Mouse (Mus musculus) liver, embryonic 11.5 days (tissue): ENCODE measurements around the gene Eprs. TPM values are rescaled to one million over a fixed set of nuclear protein-coding genes. Genes with fewer than 3 reads are reported as not detected.
A peak's percentile ranks its signal among the peaks of the same experiment; 100 is the strongest.

Experiments used
- ATAC-seq: fragments of 200-750 bp; cut with Nextera tagmentation; replicated peaks from 2 replicates; pipeline ENCODE4 v1.8.0; 2017; ENCODE audit warnings: moderate number of reproducible peaks, mild to moderate bottlenecking, moderate TSS enrichment, moderate library complexity; ENCODE audit not compliant: low FRiP score
- DNase-seq: peaks from one replicate; pipeline ENCODE4 v3.0.0-alpha.2; 2017; ENCODE audit warnings: low spot score
- H3K27ac ChIP-seq: fragments of 300-500 bp; sonication (generic); 2 replicates; pipeline ENCODE4 v1.5.1; 2014; ENCODE audit warnings: mild to moderate bottlenecking, low read depth, low read length, control low read depth
- H3K27me3 ChIP-seq: fragments of 300-500 bp; sonication (generic); replicated peaks from 2 replicates; pipeline ENCODE4 v1.6.1; 2014; ENCODE audit warnings: low read length, mixed read lengths; ENCODE audit not compliant: control insufficient read depth, insufficient read depth
- H3K36me3 ChIP-seq: fragments of 300-500 bp; sonication (generic); 2 replicates; pipeline ENCODE4 v1.6.1; 2014; ENCODE audit warnings: mild to moderate bottlenecking, low read length, moderate library complexity, mixed read lengths; ENCODE audit not compliant: control insufficient read depth, insufficient read depth
- H3K4me1 ChIP-seq: fragments of 300-500 bp; sonication (generic); replicated peaks from 2 replicates; pipeline ENCODE4 v1.6.1; 2014; ENCODE audit warnings: low read length, mixed read lengths; ENCODE audit not compliant: control insufficient read depth, insufficient read depth
- H3K4me2 ChIP-seq: fragments of 300-500 bp; sonication (generic); 2 replicates; pipeline ENCODE4 v1.6.1; 2014; ENCODE audit warnings: mild to moderate bottlenecking, control low read depth, moderate library complexity
- H3K4me3 ChIP-seq: fragments of 300-500 bp; sonication (generic); 2 replicates; pipeline ENCODE4 v1.5.1; 2014; ENCODE audit warnings: low read depth, low read length, control low read depth
- H3K9ac ChIP-seq: fragments of 300-500 bp; sonication (generic); 2 replicates; pipeline ENCODE4 v1.6.1; 2014; ENCODE audit warnings: low read depth, low read length, control low read depth
- H3K9me3 ChIP-seq: fragments of 300-500 bp; sonication (generic); 2 replicates; pipeline ENCODE4 v1.6.1; 2016; ENCODE audit warnings: low read length, inconsistent platforms, mixed read lengths; ENCODE audit not compliant: control insufficient read depth
- WGBS: fragments of 180-500 bp; shearing (Covaris S2); extraction: QIAGEN DNeasy Blood & Tissue Kit; methylation state at CpG from one replicate; pipeline ENCODE4 v1.1.7; 2014; 5-methylcytosine and 5-hydroxymethylcytosine counted together
- polyA plus RNA-seq: library from polyadenylated mRNA; unstranded; fragments of >200 nt; fragmentation: Nextera tagmentation; extraction: Ambion mirVana; gene quantifications from 2 replicates; pipeline ENCODE4 v1.2.1, GENCODE M21; 2014

Eprs gene
- polyA plus RNA-seq, 1 experiment from 2014 or later, result 180 TPM

DNA sequence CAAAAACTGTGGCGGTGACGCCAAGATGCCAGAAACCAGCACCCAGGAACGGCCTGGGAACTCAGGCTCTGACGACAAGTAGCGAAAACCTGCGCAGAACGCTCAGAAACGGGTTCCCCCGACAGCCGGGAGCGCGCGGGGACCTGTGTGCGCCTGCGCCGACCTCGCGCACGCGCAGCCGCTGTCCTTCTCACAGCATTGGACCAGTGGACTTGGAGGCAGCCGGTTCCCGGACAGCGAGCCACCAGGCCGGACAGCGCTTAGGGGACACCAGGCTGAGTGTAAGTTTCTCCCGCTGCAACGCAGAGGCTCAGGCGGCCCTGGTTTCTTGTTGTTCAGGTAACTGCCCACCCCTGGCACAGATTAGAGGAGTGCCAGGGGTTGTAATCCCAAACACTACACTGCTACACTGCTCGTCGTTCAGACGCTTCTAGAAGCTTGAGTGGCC lies 30.8 kb upstream of the Eprs start, which contains the start of gene Bpnt1:
Gene Bpnt1, plus strand, starts transcription at position 167 of the 448 bp plus-strand sequence.
- Histone ChIP-seq H3K27me3 (no peaks in the 10 kb centered on the region), H3K9ac (peak within 1 kb of the TSS; percentile 66), H3K9me3 (no peaks in the 10 kb centered on the region), H3K4me1 (peaks cover 17% of the 10 kb centered on the region; the same call in 1 of the 2 replicates), H3K4me2 (peak within 1 kb of the TSS; percentile 91), H3K36me3 (no peaks in the 10 kb centered on the region; the same call in 1 of the 2 replicates), H3K4me3 (peak within 1 kb of the TSS; percentile 69), H3K27ac (peak within 1 kb of the TSS; percentile 58; the same call in 1 of the 2 replicates)
- under 1% methylated on average over 32 of the region's 32 CpGs for WGBS
- DNase-seq, result peak; percentile 88
- ATAC-seq, result peak; percentile 78

DNA sequence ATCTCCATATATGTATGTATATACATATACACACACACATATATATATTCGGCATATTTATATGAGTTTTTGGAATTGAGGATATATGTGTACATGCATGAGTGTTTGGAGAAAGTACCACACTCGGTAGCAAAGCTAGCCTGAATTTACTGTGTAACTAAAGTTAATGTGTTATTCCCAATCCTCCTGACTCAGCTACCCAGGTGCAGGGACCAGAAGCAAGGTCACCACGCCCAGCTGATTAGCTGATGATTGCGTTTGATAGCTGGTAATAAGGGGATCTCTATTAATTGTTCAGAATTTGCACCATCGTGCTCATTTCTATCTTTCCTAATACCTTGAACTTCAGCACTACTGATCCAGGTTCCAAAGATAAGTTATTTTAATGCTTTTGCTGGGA lies 29.2 kb upstream of the Eprs start:
- ATAC-seq, result no peak
- H3K4me3 ChIP-seq, result no peak overlapping the region
- H3K4me2 ChIP-seq, result no peak overlapping the region

DNA sequence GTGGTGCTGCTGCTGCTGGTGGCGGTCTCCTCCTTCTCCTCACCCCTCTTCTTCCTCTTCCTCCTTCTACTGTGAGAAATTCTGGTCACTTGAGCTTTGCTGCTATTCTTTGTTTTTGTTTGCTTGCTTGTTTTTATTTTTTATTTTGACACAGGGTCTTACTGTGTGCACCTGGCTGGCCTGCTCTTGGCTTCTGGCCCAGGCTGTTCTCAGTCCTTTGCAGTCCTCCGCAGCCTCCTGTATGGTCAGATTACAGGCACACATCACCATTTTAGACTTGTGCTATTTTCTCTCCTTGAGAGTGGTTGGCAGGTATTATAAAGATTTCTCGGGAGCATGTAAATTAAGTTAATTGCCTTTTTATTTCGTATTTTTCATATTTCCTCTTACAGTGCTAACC lies 28.7 kb upstream of the Eprs start:
- H3K27ac ChIP-seq, result no peak overlapping the region
- WGBS, result 79% methylated on average over 4 of the region's 4 CpGs
- H3K36me3 ChIP-seq, result no peaks in the 10 kb centered on the region
- DNase-seq (no peak), ATAC-seq (no peak)
- H3K9me3 ChIP-seq, result no peaks in the 10 kb centered on the region
- H3K4me2 ChIP-seq, result no peak overlapping the region
- H3K9ac ChIP-seq, result no peak overlapping the region
- no peak overlapping the region for H3K4me3 ChIP-seq
- no peaks in the 10 kb centered on the region for H3K27me3 ChIP-seq
- H3K4me1 ChIP-seq, result peaks cover 14% of the 10 kb centered on the region; the same call in 1 of the 2 replicates

More for the DNA sequence above, 29.2 kb upstream of the Eprs start:
- Histone ChIP-seq H3K4me1 (peaks cover 14% of the 10 kb centered on the region; the same call in 1 of the 2 replicates), H3K36me3 (no peaks in the 10 kb centered on the region), H3K27ac (no peak overlapping the region), H3K9me3 (no peaks in the 10 kb centered on the region), H3K9ac (no peak overlapping the region), H3K27me3 (no peaks in the 10 kb centered on the region)
- DNase-seq, result no peak
- 80% methylated on average over 5 of the region's 5 CpGs for WGBS

GRCm38 (mm10) chr1:185335231-185335765 lies 27.5 kb upstream of the Eprs start:
- no peak overlapping the region for H3K4me3 ChIP-seq
- no peaks in the 10 kb centered on the region for H3K27me3 ChIP-seq
- 80% methylated on average over 6 of the region's 6 CpGs for WGBS
- H3K4me1 ChIP-seq, result peaks cover 14% of the 10 kb centered on the region; the same call in 1 of the 2 replicates
- no peak overlapping the region for H3K4me2 ChIP-seq
- no peaks in the 10 kb centered on the region for H3K9me3 ChIP-seq
- no peak overlapping the region for H3K27ac ChIP-seq
- H3K9ac ChIP-seq, result no peak overlapping the region
- no peaks in the 10 kb centered on the region for H3K36me3 ChIP-seq
- ATAC-seq, result no peak
- no peak for DNase-seq

- H3K9me3 ChIP-seq, result no peaks in the 10 kb centered on the region
- H3K36me3 ChIP-seq, result 0 out of 2 replicates have a peak, but pooled peaks cover 2% of the 10 kb centered on the region
- no peak overlapping the region for H3K4me3 ChIP-seq
- H3K4me1 ChIP-seq, result peaks cover 14% of the 10 kb centered on the region; the same call in 1 of the 2 replicates
- no peak overlapping the region for H3K4me2 ChIP-seq
- 61% methylated on average over 3 of the region's 3 CpGs for WGBS
- H3K9ac ChIP-seq, result no peak overlapping the region
- H3K27me3 ChIP-seq, result no peaks in the 10 kb centered on the region
- ATAC-seq, result no peak
- no peak overlapping the region for H3K27ac ChIP-seq
- DNase-seq, result no peak
Observed at GRCm38 (mm10) chr1:185336535-185336934, 26.3 kb upstream of the Eprs start.

- no peaks in the 10 kb centered on the region for H3K4me1 ChIP-seq
- H3K4me3 ChIP-seq, result no peak overlapping the region
- peaks cover 21% of the 10 kb centered on the region; the same call in 1 of the 2 replicates for H3K36me3 ChIP-seq
- H3K27ac ChIP-seq, result no peak overlapping the region
- no peaks in the 10 kb centered on the region for H3K9me3 ChIP-seq
- H3K4me2 ChIP-seq, result no peak overlapping the region
- ATAC-seq (no peak), DNase-seq (no peak)
- WGBS, result 90% methylated on average over 4 of the region's 4 CpGs
- no peaks in the 10 kb centered on the region for H3K27me3 ChIP-seq
- H3K9ac ChIP-seq, result no peak overlapping the region
Observed at GRCm38 (mm10) chr1:185342441-185342840, 20.4 kb upstream of the Eprs start.

DNA sequence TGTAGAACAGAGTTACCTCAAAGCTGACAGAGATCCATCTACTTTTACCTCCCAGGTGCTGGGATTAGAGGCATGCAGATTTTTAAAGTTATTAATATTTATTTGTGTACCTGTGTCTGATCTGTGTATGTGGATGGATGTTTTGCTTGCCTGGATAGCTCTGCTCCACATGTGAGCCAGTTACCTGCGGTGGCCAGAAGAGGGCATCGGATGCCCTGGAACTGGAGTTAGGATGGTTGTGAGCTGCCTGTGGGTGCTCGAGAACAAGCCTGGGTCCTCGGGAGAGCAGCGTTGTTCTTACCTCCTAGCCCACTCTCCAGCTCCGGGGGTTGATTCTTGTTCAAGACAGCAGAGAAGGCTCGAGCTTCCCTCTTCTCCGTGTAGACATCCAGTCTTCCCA lies 19.4 kb upstream of the Eprs start:
- H3K4me2 ChIP-seq, result no peak overlapping the region
- peaks cover 21% of the 10 kb centered on the region; the same call in 1 of the 2 replicates for H3K36me3 ChIP-seq
- H3K4me3 ChIP-seq, result no peak overlapping the region
- DNase-seq, result no peak
- H3K9ac ChIP-seq, result no peak overlapping the region
- no peak overlapping the region for H3K27ac ChIP-seq
- H3K27me3 ChIP-seq, result no peaks in the 10 kb centered on the region
- no peaks in the 10 kb centered on the region for H3K9me3 ChIP-seq
- ATAC-seq, result no peak
- no peaks in the 10 kb centered on the region for H3K4me1 ChIP-seq
- 83% methylated on average over 8 of the region's 8 CpGs for WGBS

DNA sequence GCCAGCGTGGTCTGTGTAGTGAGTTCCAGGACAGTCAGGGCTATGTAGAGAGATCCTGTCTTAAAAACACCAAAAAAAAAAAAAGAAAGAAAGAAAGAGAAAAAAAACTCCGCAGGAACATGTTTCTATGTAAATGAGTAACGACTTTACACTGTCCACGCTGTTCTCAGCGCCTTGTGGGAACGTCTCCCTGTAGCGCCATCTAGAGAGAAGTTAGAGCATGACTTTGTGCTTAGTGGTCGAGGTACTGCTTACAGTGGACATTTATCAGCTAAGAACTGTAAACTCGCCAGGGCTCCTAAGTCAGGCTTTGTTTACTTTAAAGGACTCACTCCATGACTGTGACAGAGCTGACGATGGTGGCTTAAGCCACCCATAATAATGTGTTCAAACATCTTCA lies 16.7 kb upstream of the Eprs start:
- 74% methylated on average over 10 of the region's 10 CpGs for WGBS
- Histone ChIP-seq H3K9me3 (no peaks in the 10 kb centered on the region), H3K27ac (no peak overlapping the region), H3K4me2 (no peak overlapping the region), H3K4me3 (no peak overlapping the region), H3K27me3 (no peaks in the 10 kb centered on the region), H3K4me1 (no peaks in the 10 kb centered on the region), H3K36me3 (peaks cover 23% of the 10 kb centered on the region; the same call in 1 of the 2 replicates), H3K9ac (no peak overlapping the region)
- ATAC-seq (0 out of 2 replicates have a peak, but pooled peaks have one; percentile 49), DNase-seq (no peak)

DNA sequence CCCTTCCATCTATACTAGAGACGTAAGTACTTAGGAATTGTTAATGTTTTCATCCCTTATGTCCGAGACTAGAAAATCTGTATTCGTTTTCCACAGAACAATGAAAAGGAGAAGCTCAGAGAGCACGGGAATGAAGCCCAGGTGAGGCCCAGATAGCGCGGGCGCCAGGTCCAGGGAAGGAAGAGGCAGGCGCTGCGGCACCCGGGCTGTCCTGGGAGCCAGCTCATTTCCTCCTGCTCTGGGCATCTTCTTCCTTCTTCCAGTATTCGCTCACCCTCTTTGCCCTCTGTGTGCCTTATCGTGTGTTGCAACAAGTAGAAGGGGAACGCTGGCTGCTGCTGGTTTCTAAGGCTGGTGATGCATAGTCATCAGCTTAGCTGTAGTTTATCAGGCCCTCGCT lies 13.1 kb upstream of the Eprs start:
- Histone ChIP-seq H3K4me1 (no peaks in the 10 kb centered on the region), H3K36me3 (peaks cover 14% of the 10 kb centered on the region; the same call in 1 of the 2 replicates), H3K4me2 (no peak overlapping the region), H3K9me3 (no peaks in the 10 kb centered on the region), H3K9ac (no peak overlapping the region), H3K27me3 (no peaks in the 10 kb centered on the region), H3K27ac (no peak overlapping the region), H3K4me3 (no peak overlapping the region)
- DNase-seq (no peak), ATAC-seq (no peak)
- whole genome bisulfite sequencing, result 89% methylated on average over 14 of the region's 14 CpGs
